Mouse (Mus musculus) MEL (cell line): ENCODE measurements around the gene Abce1. TPM values are rescaled to one million over a fixed set of nuclear protein-coding genes. Genes with fewer than 3 reads are reported as not detected.
"Not testable (repeated sequence)": the region's sequence is repeated elsewhere in the genome, so short reads cannot be mapped to it uniquely, and the experiment has no call there.

ENCODE experiments used
- DNase-seq: peaks from one replicate; pipeline ENCODE4 v3.0.0; 2011; ENCODE audit warnings: low read depth, low spot score
- H3K27ac ChIP-seq: 2 replicates; pipeline ENCODE4 v1.5.1; 2012; ENCODE audit warnings: low read depth, mild to moderate bottlenecking, control low read depth, low read length, moderate library complexity; ENCODE audit not compliant: control insufficient read depth
- H3K27me3 ChIP-seq, 2 experiments: fragments of 150-350 bp in 1 of 2; sonication (generic) in 1 of 2; 2 replicates each; pipeline ENCODE4 v1.6.1; 2012; ENCODE audit warnings: low read length in 2 of 2, mild to moderate bottlenecking in 2 of 2, improper control_type of control experiment in 1 of 2, moderate library complexity in 1 of 2; ENCODE audit not compliant: insufficient read depth in 2 of 2, control insufficient read depth in 1 of 2
- H3K36me3 ChIP-seq, 2 experiments: 2 replicates each; pipeline ENCODE4 v1.6.1; 2012 to 2014; ENCODE audit warnings: low read length in 2 of 2, improper control_type of control experiment in 1 of 2, inconsistent platforms in 1 of 2, mild to moderate bottlenecking in 1 of 2; ENCODE audit not compliant: insufficient read depth in 2 of 2, control insufficient read depth in 1 of 2
- H3K4me1 ChIP-seq, 2 experiments: fragments of 150-350 bp in 1 of 2; sonication (generic) in 1 of 2; 2 replicates each; pipeline ENCODE4 v1.6.1; 2012; ENCODE audit warnings: low read length in 2 of 2, improper control_type of control experiment in 1 of 2, mild to moderate bottlenecking in 1 of 2; ENCODE audit not compliant: insufficient read depth in 2 of 2, control insufficient read depth in 1 of 2
- H3K4me3 ChIP-seq, 2 experiments: fragments of 150-350 bp in 1 of 2; sonication (generic) in 1 of 2; 2 replicates each; pipeline ENCODE4 v1.5.1; 2012; ENCODE audit warnings: low read depth in 2 of 2, low read length in 2 of 2, mild to moderate bottlenecking in 2 of 2, moderate library complexity in 2 of 2, control low read depth in 1 of 2, improper control_type of control experiment in 1 of 2; ENCODE audit not compliant: control insufficient read depth in 1 of 2, insufficient read depth in 1 of 2
- H3K79me2 ChIP-seq: 2 replicates; pipeline ENCODE4 v1.6.1; 2012; ENCODE audit warnings: mild to moderate bottlenecking, low read length, moderate library complexity; ENCODE audit not compliant: control insufficient read depth, poor library complexity, insufficient read depth
- H3K9ac ChIP-seq: 2 replicates; pipeline ENCODE4 v1.6.1; 2012; ENCODE audit warnings: low read depth, mild to moderate bottlenecking, control low read depth, low read length, moderate library complexity; ENCODE audit not compliant: control insufficient read depth, poor library complexity, severe bottlenecking
- H3K9me3 ChIP-seq: fragments of 150-350 bp; sonication (generic); replicated peaks from 2 replicates; pipeline ENCODE4 v1.6.1; 2012; ENCODE audit warnings: mild to moderate bottlenecking, low read length, improper control_type of control experiment, moderate library complexity; ENCODE audit not compliant: insufficient read depth
- BHLHE40 ChIP-seq: IDR thresholded peaks from 2 replicates; pipeline ENCODE4 v1.6.1; 2012; ENCODE audit warnings: low read depth, mild to moderate bottlenecking, inconsistent platforms, low read length, improper control_type of control experiment, borderline replicate concordance
- CHD1 ChIP-seq: IDR thresholded peaks from 2 replicates; pipeline ENCODE4 v1.6.1; 2012; ENCODE audit warnings: low read depth, mild to moderate bottlenecking, inconsistent platforms, low read length, improper control_type of control experiment
- GABPA ChIP-seq: IDR thresholded peaks from 2 replicates; pipeline ENCODE4 v1.6.1; 2012; ENCODE audit warnings: low read depth, mild to moderate bottlenecking, inconsistent platforms, low read length, improper control_type of control experiment, moderate library complexity
- HCFC1 ChIP-seq: IDR thresholded peaks from 2 replicates; pipeline ENCODE4 v1.6.1; 2012; ENCODE audit warnings: low read depth, mild to moderate bottlenecking, inconsistent platforms, low read length, improper control_type of control experiment, moderate library complexity
- MAX ChIP-seq: IDR thresholded peaks from 2 replicates; pipeline ENCODE4 v1.6.1; 2011; ENCODE audit warnings: low read length, improper control_type of control experiment
- MEF2A ChIP-seq: IDR thresholded peaks from 2 replicates; pipeline ENCODE4 v1.6.1; 2014; ENCODE audit warnings: low read depth, mild to moderate bottlenecking, inconsistent platforms, low read length, improper control_type of control experiment; ENCODE audit not compliant: poor library complexity, insufficient replicate concordance, severe bottlenecking; ENCODE audit errors: extremely low read depth
- MXI1 ChIP-seq: IDR thresholded peaks from 2 replicates; pipeline ENCODE4 v1.6.1; 2011; ENCODE audit warnings: mild to moderate bottlenecking, low read depth, low read length, improper control_type of control experiment
- POLR2AphosphoS5 ChIP-seq: IDR thresholded peaks from 2 replicates; pipeline ENCODE4 v1.6.1; 2012; ENCODE audit warnings: low read depth, borderline replicate concordance, mild to moderate bottlenecking, inconsistent platforms, low read length, moderate library complexity, mixed read lengths
- TBP ChIP-seq: IDR thresholded peaks from 2 replicates; pipeline ENCODE4 v1.8.0; 2011; ENCODE audit warnings: low read depth, low read length, improper control_type of control experiment
- UBTF ChIP-seq: IDR thresholded peaks from 2 replicates; pipeline ENCODE4 v1.6.1; 2012; ENCODE audit warnings: low read depth, mild to moderate bottlenecking, inconsistent platforms, low read length, improper control_type of control experiment, moderate library complexity, borderline replicate concordance; ENCODE audit not compliant: insufficient read depth
- ZNF384 ChIP-seq: IDR thresholded peaks from 2 replicates; pipeline ENCODE4 v1.6.1; 2012; ENCODE audit warnings: low read depth, mild to moderate bottlenecking, inconsistent platforms, low read length, improper control_type of control experiment
- polyA plus RNA-seq, 2 experiments: library from polyadenylated mRNA; stranded (reverse) in 1 of 2; unstranded in 1 of 2; fragments of >175 nt in 1 of 2; fragments of >200 nt in 1 of 2; gene quantifications; 2 replicates each; pipeline versions ENCODE4 v1.2.1 to v1.2.4; 2012; ENCODE audit warnings: low replicate concordance in 2 of 2, low read depth in 1 of 2; ENCODE audit not compliant: insufficient read length in 2 of 2, insufficient read depth in 1 of 2, missing spikeins in 1 of 2
- total RNA-seq: library from RNA; depleted of rRNA; stranded (reverse); fragments of 300-350 nt; gene quantifications from 2 replicates; pipeline ENCODE4 v1.2.3, GENCODE M21; 2012

Gene Abce1
- total and polyA plus RNA-seq, 3 experiments, result 141 to 293 (median 174) TPM

- H3K27ac ChIP-seq, result no peak overlapping the region
- no peaks in the 10 kb centered on the region for H3K4me1 ChIP-seq
- TF ChIP-seq MEF2A, result no peak
- no peak for TF ChIP-seq TBP
- TF ChIP-seq ZNF384, result no peak
- H3K79me2 ChIP-seq, result no peaks in the 10 kb centered on the region
- H3K9me3 ChIP-seq, result no peaks in the 10 kb centered on the region
- H3K9ac ChIP-seq, result no peak overlapping the region
- H3K4me3 ChIP-seq, result no peak overlapping the region
- no peak for DNase-seq
- H3K27me3 ChIP-seq, result no peaks in the 10 kb centered on the region
- peaks cover 2 to 73% of the 10 kb centered on the region in 2 experiments; a peak in 2 of 4 replicates for H3K36me3 ChIP-seq
Observed at GRCm38 (mm10) chr8:79692531-79692930, 19.0 kb downstream of the Abce1 start.

- DNase-seq, H3K27me3 ChIP-seq, H3K4me1 ChIP-seq, H3K27ac ChIP-seq, H3K79me2 ChIP-seq, H3K9ac ChIP-seq, H3K4me3 ChIP-seq, H3K9me3 ChIP-seq: not testable (repeated sequence)
- TF ChIP-seq ZNF384, result peak; percentile 60
- peaks cover 20 to 59% of the 10 kb centered on the region in 2 experiments for H3K36me3 ChIP-seq
Observed at GRCm38 (mm10) chr8:79685927-79686326, 25.6 kb downstream of the Abce1 start.

GRCm38 (mm10) chr8:79680965-79681364, 30.6 kb downstream of the Abce1 start:
- TF ChIP-seq UBTF (no peak), CHD1 (no peak), BHLHE40 (no peak), HCFC1 (no peak), MXI1 (peak; percentile 47), POLR2AphosphoS5 (no peak), MAX (0 out of 2 replicates have a peak, but pooled peaks have one; percentile 15), GABPA (no peak)
- Histone ChIP-seq H3K36me3 (peaks cover 15 to 22% of the 10 kb centered on the region in 2 experiments), H3K4me1 (peaks cover 9 to 12% of the 10 kb centered on the region in 2 experiments), H3K4me3 (peak overlapping the region; percentile 72 to 91), H3K9me3 (no peaks in the 10 kb centered on the region), H3K9ac (peak overlapping the region; percentile 76), H3K27ac (no peak overlapping the region), H3K27me3 (no peaks in the 10 kb centered on the region), H3K79me2 (no peaks in the 10 kb centered on the region)
- no peak for DNase-seq
